Mouse (Mus musculus) retina, postnatal 1 day (tissue): ENCODE measurements around the gene Prrx1.

Experiments
- DNase-seq: peaks from one replicate; pipeline ENCODE4 v3.0.0-alpha.2; 2012

Gene Prrx1

GRCm38 (mm10) chr1:163313101-163313773 is at the start of gene Prrx1:
Prrx1 (minus strand) TSS chr1:163313710.
- DNase-seq = peak; percentile 56

GRCm38 (mm10) chr1:163362202-163362601 is 48.7 kb upstream of the Prrx1 start:
- DNase-seq = no peak

GRCm38 (mm10) chr1:163361376-163361775 is 47.9 kb upstream of the Prrx1 start:
- DNase-seq = no peak

- no peak for DNase-seq
Measured at GRCm38 (mm10) chr1:163360796-163361195, 47.3 kb upstream of the Prrx1 start.

- DNase-seq = no peak
Measured at GRCm38 (mm10) chr1:163359521-163359920, 46.0 kb upstream of the Prrx1 start.

- no peak for DNase-seq
Measured at GRCm38 (mm10) chr1:163358165-163358564, 44.7 kb upstream of the Prrx1 start.

GRCm38 (mm10) chr1:163357733-163358132 is 44.2 kb upstream of the Prrx1 start:
- DNase-seq = no peak

GRCm38 (mm10) chr1:163356167-163356566 is 42.7 kb upstream of the Prrx1 start:
- DNase-seq = no peak

GRCm38 (mm10) chr1:163355626-163356156 is 42.2 kb upstream of the Prrx1 start:
- no peak for DNase-seq

- no peak for DNase-seq
Measured at GRCm38 (mm10) chr1:163350988-163351387, 37.5 kb upstream of the Prrx1 start.

GRCm38 (mm10) chr1:163345541-163345940 is 32.0 kb upstream of the Prrx1 start:
- no peak for DNase-seq

- DNase-seq = peak; percentile 12
Measured at GRCm38 (mm10) chr1:163344931-163345330, 31.4 kb upstream of the Prrx1 start.

GRCm38 (mm10) chr1:163339219-163339561 is 25.7 kb upstream of the Prrx1 start:
- DNase-seq = no peak

GRCm38 (mm10) chr1:163338525-163339218 is 25.2 kb upstream of the Prrx1 start:
- DNase-seq = peak; percentile 47

- no peak for DNase-seq
Measured at GRCm38 (mm10) chr1:163337821-163338220, 24.3 kb upstream of the Prrx1 start.

- no peak for DNase-seq
Measured at GRCm38 (mm10) chr1:163327279-163327678, 13.8 kb upstream of the Prrx1 start.

GRCm38 (mm10) chr1:163319669-163320571 is 6.4 kb upstream of the Prrx1 start:
- no peak for DNase-seq

- no peak for DNase-seq
Measured at GRCm38 (mm10) chr1:163316920-163317319, 3.4 kb upstream of the Prrx1 start.

- DNase-seq = peak; percentile 42
Measured at GRCm38 (mm10) chr1:163314829-163315301, 1.4 kb upstream of the Prrx1 start.

- peak; percentile 39 for DNase-seq
Measured at GRCm38 (mm10) chr1:163313921-163314725, 613 bp upstream of the Prrx1 start.

GRCm38 (mm10) chr1:163311861-163312811 is 1.4 kb downstream of the Prrx1 start:
- DNase-seq = peak; percentile 65
